Mouse (Mus musculus) lung, postnatal 36 days (tissue): ENCODE data around the gene Trim50.

Experiments used
- DNase-seq: peaks from one replicate; pipeline ENCODE4 v3.0.0; 2022; ENCODE audit warnings: mixed read lengths

The Trim50 gene

GRCm38 (mm10) chr5:135369787-135370654 is 16.9 kb downstream of the Trim50 start, which contains the start of gene Nsun5:
Gene Nsun5 (plus strand): TSS chr5:135369953.
- DNase-seq = peak; percentile 97

DNA sequence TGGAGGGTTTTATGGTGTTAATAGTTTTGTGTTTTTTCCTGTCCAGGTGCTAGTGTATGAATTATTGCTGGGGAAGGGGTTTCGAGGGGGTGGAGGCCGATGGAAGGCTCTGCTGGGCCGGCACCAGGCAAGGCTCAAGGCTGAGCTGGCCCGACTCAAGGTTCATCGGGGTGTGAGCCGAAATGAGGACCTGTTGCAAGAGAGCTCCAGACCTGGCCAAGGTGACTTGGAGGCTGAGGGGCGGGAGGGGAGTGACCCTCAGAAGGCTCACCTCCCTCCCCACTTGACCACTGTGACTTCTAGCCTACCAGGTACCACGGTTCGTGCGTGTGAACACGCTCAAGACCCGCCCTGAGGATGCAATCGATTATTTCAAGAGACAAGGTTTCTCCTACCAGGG is 18.1 kb downstream of the Trim50 start:
- DNase-seq = no peak

DNA sequence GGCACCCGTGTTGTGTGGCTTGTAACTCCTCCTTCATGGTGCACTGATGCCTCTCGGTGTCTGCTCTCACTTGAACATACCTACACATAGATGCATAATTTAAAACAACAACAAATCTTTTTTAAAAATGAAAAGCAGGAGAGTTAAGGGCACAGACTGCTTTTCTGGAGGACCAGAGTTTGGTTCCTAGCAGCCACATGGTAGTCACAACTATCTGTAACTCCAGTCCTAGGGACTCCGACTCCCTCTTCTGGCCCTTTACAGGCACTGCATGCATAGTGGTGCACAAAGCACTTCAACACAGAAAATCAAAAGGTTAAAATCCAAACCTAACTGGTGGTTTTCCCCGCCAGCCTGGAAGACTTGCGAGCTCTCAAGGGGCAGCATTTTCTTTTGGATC is 20.5 kb downstream of the Trim50 start:
- DNase-seq = no peak

GRCm38 (mm10) chr5:135375167-135375566 is 22.1 kb downstream of the Trim50 start:
- DNase-seq = peak; percentile 26

DNA sequence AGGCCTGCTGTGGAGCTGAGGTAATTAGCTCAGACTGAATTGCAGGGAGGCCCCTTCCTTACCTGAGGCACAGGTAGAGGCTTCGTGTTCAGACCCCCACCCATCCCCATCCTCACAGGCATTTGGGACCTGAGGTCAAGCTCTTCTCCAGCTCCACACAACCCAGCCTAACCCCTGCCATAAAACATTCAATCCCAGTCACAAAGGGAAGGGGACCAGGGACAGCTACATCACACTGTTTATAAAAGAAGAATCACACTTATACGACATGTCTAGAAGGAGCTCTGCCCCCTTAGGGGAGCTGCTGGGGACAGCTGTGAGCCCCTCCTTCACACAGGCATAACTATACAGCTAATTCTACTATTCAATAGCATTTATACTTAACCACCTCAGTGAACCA is 23.2 kb downstream of the Trim50 start:
- no peak for DNase-seq

- DNase-seq = no peak
Observed at GRCm38 (mm10) chr5:135380681-135381080, 27.6 kb downstream of the Trim50 start.

- DNase-seq = no peak
Observed at GRCm38 (mm10) chr5:135381356-135381925, 28.3 kb downstream of the Trim50 start.

DNA sequence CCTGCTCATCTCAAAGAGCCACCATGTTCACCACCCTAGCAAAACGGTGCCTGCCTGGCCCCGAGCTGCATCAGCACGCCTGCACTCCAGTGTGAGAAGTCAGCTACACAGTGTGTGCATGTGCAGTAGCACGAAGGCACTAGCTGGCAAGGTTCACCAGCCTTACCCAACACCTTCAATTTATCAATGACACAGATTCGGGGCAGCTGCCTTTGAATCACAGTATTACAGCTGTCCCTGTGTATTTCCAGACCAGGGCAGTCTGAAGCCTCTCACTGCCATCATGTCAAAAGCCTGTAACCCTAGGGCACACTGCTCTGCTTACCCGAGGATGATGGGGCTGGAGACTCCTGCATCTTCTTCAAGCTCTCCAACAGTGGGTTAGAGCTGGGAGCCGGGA is 29.7 kb downstream of the Trim50 start:
- no peak for DNase-seq

DNA sequence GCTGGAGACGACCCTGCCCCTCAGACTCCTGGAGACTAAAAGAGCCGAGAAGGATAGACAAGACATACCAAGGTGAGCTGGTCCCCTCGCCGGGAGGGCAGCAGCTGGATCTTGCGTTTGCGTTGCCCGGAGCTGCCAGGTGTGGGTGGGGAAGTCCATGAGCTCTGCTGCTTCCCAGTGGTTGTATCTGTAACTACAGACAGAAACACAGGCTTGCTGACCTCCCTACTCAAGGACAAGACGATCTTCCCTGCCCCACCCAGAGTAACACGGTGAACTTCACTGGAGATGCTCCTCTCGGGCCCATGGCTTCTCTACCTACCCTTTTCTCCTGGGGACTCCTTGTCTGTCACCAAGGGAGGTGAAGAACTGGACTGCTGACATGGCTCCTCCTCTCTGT is 30.7 kb downstream of the Trim50 start:
- DNase-seq = no peak

- DNase-seq = peak; percentile 87
Observed at GRCm38 (mm10) chr5:135394004-135394823, 41.1 kb downstream of the Trim50 start, which contains the start of gene Pom121. Gene Pom121 (minus strand): TSS chr5:135394546.

GRCm38 (mm10) chr5:135395826-135396225 is 42.7 kb downstream of the Trim50 start:
- peak; percentile 65 for DNase-seq

DNA sequence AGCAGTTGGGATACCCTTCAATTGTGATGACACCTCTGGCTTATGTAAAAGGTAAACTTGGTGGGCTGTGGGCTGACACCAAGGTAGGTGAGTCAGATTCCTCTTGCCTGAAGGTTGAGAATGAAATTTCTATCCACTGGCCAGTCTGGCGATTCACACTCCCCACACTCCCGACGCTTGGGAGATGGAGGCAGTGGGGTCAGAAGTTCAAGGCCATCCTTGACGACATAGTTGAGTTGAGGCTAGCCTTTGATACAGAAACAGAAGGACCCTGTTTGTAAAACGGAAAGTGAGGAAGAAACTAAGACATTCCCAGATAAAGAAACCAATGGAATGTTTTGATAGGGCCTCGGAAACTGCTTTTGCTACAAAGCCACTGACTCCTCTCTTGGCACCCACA is 46.3 kb downstream of the Trim50 start:
- DNase-seq = no peak

DNA sequence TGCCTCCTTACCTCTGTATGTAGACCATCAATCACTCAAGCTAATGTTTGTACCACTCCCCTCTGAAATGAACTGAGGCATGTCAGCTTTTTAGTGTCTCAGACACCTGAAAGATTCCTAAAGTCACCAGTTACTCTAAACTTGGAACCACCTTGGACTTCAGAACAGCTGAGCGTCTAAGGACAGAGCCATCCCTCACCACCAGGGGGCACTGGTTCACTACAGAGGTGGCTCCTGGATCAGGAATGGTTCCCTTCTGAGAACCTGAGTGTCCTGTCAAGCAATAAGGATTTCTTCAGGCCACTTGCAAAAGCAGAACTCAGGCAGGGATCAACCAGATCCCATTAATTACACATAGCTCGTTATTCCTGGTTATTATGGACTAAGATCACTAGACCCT is 47.1 kb downstream of the Trim50 start:
- peak; percentile 88 for DNase-seq

- no peak for DNase-seq
Observed at GRCm38 (mm10) chr5:135404623-135405022, 51.5 kb downstream of the Trim50 start.

DNA sequence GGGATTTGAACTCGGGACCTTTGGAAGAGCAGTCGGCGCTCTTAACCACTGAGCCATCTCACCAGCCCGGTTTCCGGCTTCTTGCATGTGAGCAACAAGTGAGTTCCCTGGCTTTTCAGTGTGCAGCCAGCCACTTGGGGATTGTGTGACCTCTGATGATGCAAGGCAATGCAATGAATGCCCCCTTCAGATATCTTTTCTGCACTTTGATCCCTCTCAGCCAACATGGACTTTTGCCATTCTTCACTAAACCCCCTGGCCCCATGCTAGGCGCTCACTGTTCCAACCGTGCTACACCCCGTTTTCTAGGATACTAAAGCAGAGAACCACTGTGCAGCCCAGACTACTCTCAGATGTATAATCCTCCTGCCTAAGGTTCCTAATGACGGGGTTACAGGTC is 52.3 kb downstream of the Trim50 start:
- no peak for DNase-seq

- no peak for DNase-seq
Observed at GRCm38 (mm10) chr5:135408114-135408513, 55.0 kb downstream of the Trim50 start.

DNA sequence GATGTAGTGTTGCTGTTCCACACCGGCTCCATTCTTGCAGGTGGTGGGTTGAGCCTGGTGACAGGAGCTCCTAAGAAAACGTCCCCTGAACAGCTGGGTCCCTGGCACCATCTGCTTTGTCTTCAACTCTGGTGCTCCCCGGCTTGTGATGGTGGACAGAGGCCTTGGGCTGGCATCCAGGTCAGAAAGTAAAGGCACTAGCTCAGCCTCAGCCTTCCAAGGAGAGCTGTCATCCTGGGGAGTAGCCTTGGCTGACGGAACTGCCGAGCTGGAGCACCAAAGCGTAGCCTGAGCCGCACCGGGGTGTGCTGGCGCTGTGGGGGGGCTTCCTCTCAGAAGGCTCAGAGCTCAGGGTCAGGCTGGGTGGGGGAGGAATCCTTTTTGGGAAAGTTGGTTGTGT is 57.2 kb downstream of the Trim50 start:
- DNase-seq = no peak
